Mouse (Mus musculus): ENCODE measurements around the gene Ak8. TPM values are rescaled to one million over a fixed set of nuclear protein-coding genes. Genes with fewer than 3 reads are reported as not detected.

Gene Ak8
- polyA plus RNA-seq (2012; rRNA removed): 0.14 and 0.20 TPM in 2 replicates

DNA sequence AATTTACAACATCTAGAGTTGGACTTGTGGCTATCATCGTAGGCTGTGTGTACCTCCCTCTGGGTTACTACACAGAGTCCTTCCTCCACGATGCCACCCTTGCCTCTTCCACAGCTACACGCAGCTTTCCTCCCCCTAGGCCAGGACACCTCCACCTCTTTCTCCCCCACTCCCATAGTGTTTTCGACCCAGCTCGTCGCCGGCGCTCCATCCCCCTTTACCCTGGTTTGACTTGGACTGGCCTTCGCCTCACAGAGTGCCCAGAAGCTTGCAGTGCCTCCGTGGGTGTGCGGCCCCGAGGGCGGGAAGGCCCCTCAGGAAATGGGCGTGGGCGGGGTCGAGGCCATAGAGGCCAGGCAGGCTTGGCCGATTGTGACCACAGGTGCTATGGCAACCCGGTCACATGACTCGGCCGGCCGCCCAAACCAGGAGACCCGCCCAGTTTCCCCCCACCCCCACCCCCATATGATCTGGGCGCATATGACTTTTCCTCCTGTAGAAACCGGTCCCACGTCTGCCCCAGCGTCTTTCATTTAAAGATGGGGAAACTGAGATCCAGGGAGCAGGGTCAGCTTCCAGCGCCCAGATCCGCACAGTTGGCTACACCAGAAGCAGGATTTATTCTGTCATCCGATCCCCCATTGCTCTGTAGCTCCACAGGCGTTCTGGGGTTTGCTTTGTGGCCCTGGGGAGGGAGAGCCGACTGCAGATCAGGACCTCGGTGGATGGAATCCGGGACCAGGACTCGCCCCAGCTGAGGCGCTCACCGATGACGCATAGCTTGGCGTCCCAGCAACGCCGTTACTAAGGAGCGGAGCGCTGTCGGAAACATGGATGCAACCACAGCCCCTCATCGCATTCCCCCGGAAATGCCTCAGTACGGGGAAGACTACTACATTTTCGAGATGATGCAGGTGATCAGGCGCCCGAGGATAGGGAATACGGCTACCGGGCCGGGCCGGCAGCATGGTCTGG lies at the start of gene Ak8, which contains the start of gene Spaca9:
Gene Ak8, plus strand, starts transcription at position 804 of the 975 bp plus-strand sequence.
Gene Spaca9, minus strand, starts transcription at position 367 of the 975 bp plus-strand sequence.

DNA sequence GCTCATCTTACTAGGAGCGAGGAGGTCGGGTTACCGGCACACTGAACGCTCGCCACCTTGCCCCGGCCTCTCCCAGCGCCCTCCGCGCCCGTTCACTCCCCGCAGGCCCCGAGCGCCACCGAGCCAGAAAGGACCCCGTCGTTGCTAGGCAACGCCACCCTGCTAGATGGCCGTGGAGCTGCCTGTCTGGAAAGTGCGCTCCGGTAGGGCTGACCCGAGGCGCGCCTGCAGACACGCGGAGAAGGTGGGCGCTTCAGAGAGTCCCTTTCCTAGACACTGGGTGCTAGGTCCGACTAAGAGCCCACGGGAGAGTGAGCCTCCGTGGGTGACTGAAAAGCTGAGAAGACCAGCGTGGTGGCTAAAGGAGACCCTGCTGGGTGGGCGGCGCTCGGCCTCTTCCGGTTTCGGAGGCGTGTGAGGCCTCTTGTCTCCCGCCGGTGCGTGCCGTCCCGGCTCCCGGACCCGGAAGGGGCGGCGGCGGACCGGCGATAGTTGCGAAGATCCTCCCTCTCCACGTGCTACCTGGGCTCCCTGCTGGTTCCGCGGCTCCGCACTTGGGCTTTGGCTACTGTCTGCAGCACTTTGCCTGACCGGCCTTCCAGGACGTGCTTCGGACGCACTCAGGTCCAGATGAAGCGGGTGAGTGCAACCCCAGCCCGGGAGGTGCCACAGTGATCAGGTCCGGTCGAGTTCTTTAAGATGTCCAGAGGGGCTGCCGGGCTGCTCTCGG lies 140.4 kb downstream of the Ak8 start, which contains the start of the genes Gtf3c4 and Ddx31:
Gene Gtf3c4, minus strand, starts transcription at position 139 of the 730 bp plus-strand sequence.
Gene Ddx31, plus strand, starts transcription at position 185 of the 730 bp plus-strand sequence.

Other genes with a start within 250 kb of the Ak8 start
- gene 1700007K13Rik, start 233.8 kb upstream of the Ak8 start, polyA plus RNA-seq (2012; rRNA removed): not detected in 2 replicates
- gene Mrps2, start 232.1 kb upstream of the Ak8 start, polyA plus RNA-seq (2012; rRNA removed): 33.9 and 39.7 TPM in 2 replicates
- gene Gbgt1, start 203.3 kb upstream of the Ak8 start, polyA plus RNA-seq (2012; rRNA removed): 5.0 and 5.7 TPM in 2 replicates
- 0.71 and 1.4 TPM in 2 replicates for gene Gm10134, start 194.1 kb upstream of the Ak8 start, polyA plus RNA-seq (2012; rRNA removed)
- gene Ralgds, start 187.0 kb upstream of the Ak8 start, polyA plus RNA-seq (2012; rRNA removed): 145 and 148 TPM in 2 replicates
- 0.58 and 728 TPM in 2 replicates for gene Cel, start 136.8 kb upstream of the Ak8 start, polyA plus RNA-seq (2012; rRNA removed)
- gene Gtf3c5, start 116.4 kb upstream of the Ak8 start, polyA plus RNA-seq (2012; rRNA removed): 21.2 and 22.9 TPM in 2 replicates
- gene Gfi1b, start 78.2 kb upstream of the Ak8 start, polyA plus RNA-seq (2012; rRNA removed): 1.1 and 1.2 TPM in 2 replicates
- gene Tsc1, start 58.9 kb upstream of the Ak8 start, polyA plus RNA-seq (2012; rRNA removed): 9.5 and 10.0 TPM in 2 replicates
- 0.39 and 0.92 TPM in 2 replicates for gene Spaca9, start 437 bp upstream of the Ak8 start, polyA plus RNA-seq (2012; rRNA removed)
- 8.3 and 9.3 TPM in 2 replicates for gene Gtf3c4, start 140.2 kb downstream of the Ak8 start, polyA plus RNA-seq (2012; rRNA removed)
- 1.4 and 2.8 TPM in 2 replicates for gene Ddx31, start 140.2 kb downstream of the Ak8 start, polyA plus RNA-seq (2012; rRNA removed)
- gene Barhl1, start 216.5 kb downstream of the Ak8 start, polyA plus RNA-seq (2012; rRNA removed): 0.03 and 0.09 TPM in 2 replicates